Mouse (Mus musculus) limb, embryonic 14.5 days (tissue): ENCODE results near the gene Slc12a6. TPM values are rescaled to one million over a fixed set of nuclear protein-coding genes. Genes with fewer than 3 reads are reported as not detected.

Experiments used
- ATAC-seq: fragments of 200-750 bp; cut with Nextera tagmentation; 2 replicates; pipeline ENCODE4 v1.8.0; 2017; ENCODE audit warnings: low read depth, moderate number of reproducible peaks, moderate TSS enrichment; ENCODE audit not compliant: low FRiP score
- DNase-seq: peaks from one replicate; pipeline ENCODE4 v3.0.0-alpha.2; 2015; ENCODE audit warnings: low spot score
- H3K27ac ChIP-seq: fragments of 300-500 bp; sonication (generic); replicated peaks from 2 replicates; pipeline ENCODE4 v1.5.1; 2014; ENCODE audit warnings: low read depth, mild to moderate bottlenecking, low read length, moderate library complexity, mixed read lengths
- H3K27me3 ChIP-seq: fragments of 300-500 bp; sonication (generic); 2 replicates; pipeline ENCODE4 v1.6.1; 2014; ENCODE audit warnings: low read length, mixed read lengths; ENCODE audit not compliant: control insufficient read depth, insufficient read depth
- H3K36me3 ChIP-seq: fragments of 300-500 bp; sonication (generic); 2 replicates; pipeline ENCODE4 v1.6.1; 2014; ENCODE audit warnings: mild to moderate bottlenecking, low read length, moderate library complexity, mixed read lengths; ENCODE audit not compliant: control insufficient read depth, insufficient read depth
- H3K4me1 ChIP-seq: fragments of 300-500 bp; sonication (generic); 2 replicates; pipeline ENCODE4 v1.6.1; 2014; ENCODE audit warnings: antibody characterized with exemption, low read length, mixed read lengths; ENCODE audit not compliant: control insufficient read depth, insufficient read depth
- H3K4me2 ChIP-seq: fragments of 300-500 bp; sonication (generic); replicated peaks from 2 replicates; pipeline ENCODE4 v1.6.1; 2014; ENCODE audit warnings: low read depth, mild to moderate bottlenecking, low read length, moderate library complexity; ENCODE audit not compliant: severe bottlenecking
- H3K4me3 ChIP-seq: fragments of 300-500 bp; sonication (generic); replicated peaks from 2 replicates; pipeline ENCODE4 v1.5.1; 2014; ENCODE audit warnings: low read length
- H3K9ac ChIP-seq: fragments of 300-500 bp; sonication (generic); 2 replicates; pipeline ENCODE4 v1.6.1; 2014; ENCODE audit warnings: mild to moderate bottlenecking, low read depth, low read length, moderate library complexity; ENCODE audit not compliant: severe bottlenecking
- H3K9me3 ChIP-seq: fragments of 300-500 bp; sonication (generic); 2 replicates; pipeline ENCODE4 v1.6.1; 2016; ENCODE audit warnings: low read length; ENCODE audit not compliant: control insufficient read depth
- POLR2A ChIP-seq: fragments of 200-500 bp; IDR thresholded peaks from 2 replicates; pipeline ENCODE4 v1.8.0; 2012; ENCODE audit warnings: inconsistent platforms, mild to moderate bottlenecking, moderate library complexity, borderline replicate concordance; ENCODE audit not compliant: insufficient read depth, insufficient read length; ENCODE audit errors: extremely low read depth
- WGBS: fragments of 180-500 bp; shearing (Covaris S2); extraction: QIAGEN DNeasy Blood & Tissue Kit; methylation state at CpG from one replicate; pipeline ENCODE4 v1.1.7; 2014; 5-methylcytosine and 5-hydroxymethylcytosine counted together
- polyA plus RNA-seq, 2 experiments: library from polyadenylated mRNA; depleted of rRNA in 1 of 2; stranded (reverse) in 1 of 2; unstranded in 1 of 2; fragments of >200 nt; fragmentation: Nextera tagmentation in 1 of 2; extraction: Ambion mirVana in 1 of 2; gene quantifications; 2 replicates each; pipeline versions ENCODE4 v1.2.1 to v1.2.3; 2012 to 2014

Gene Slc12a6
- polyA plus RNA-seq, 2 experiments: 14.1 to 32.5 TPM

GRCm38 (mm10) chr2:112249780-112250453 lies 15.7 kb upstream of the Slc12a6 start:
- Histone ChIP-seq H3K9ac (no peak overlapping the region), H3K36me3 (peaks cover 11% of the 10 kb centered on the region), H3K4me3 (no peak overlapping the region), H3K4me1 (no peaks in the 10 kb centered on the region), H3K4me2 (no peak overlapping the region), H3K9me3 (no peaks in the 10 kb centered on the region), H3K27me3 (no peaks in the 10 kb centered on the region), H3K27ac (no peak overlapping the region)
- 92% methylated on average over 10 of the region's 10 CpGs for WGBS
- TF ChIP-seq POLR2A: no peak
- ATAC-seq: no peak
- no peak for DNase-seq

DNA sequence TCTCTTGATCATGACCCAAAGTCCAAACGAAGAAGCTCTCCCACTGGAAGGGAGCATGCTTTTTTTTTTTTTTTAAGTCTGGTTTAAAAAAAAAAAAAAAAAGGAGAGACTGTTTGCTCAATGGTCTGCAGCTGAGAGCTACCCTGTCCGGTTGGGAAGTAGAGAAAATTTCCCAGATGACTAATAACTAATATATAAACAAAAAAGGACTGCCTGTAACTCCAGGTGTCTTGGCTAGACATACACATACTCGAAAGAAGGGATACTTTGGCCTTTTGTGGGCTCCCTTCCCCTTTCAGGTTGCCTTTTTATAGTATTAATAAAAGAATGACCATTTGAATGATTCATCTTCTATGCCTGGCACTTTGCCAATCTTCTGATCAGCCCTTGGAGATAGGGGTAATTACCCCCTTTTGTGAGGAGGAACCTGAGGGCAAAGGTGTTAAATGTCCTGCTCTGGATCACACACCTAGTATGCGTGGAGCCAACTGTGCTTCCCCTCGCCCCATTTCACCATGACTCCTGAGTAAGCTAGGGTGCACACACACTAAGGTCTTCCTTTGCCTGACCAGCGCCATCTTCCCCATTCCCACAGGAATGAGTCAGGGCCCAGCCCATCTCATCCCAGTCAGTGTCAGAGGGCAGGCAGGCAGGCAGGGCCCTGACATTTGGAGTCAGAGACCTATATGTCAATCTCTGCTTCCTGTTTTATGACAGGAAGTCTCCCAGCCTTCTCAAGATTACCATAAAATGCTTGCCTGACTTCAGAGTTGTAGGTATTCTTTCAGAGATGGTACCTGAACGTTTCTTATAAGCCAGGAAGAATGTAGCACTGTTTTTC lies 10.7 kb upstream of the Slc12a6 start:
- Histone ChIP-seq H3K27ac (no peak overlapping the region), H3K4me2 (no peak overlapping the region), H3K36me3 (no peaks in the 10 kb centered on the region), H3K4me1 (no peaks in the 10 kb centered on the region), H3K4me3 (no peak overlapping the region), H3K9ac (no peak overlapping the region), H3K27me3 (no peaks in the 10 kb centered on the region), H3K9me3 (no peaks in the 10 kb centered on the region)
- no peak for TF ChIP-seq POLR2A
- 62% methylated on average over 7 of the region's 7 CpGs for WGBS
- ATAC-seq (no peak), DNase-seq (no peak)

GRCm38 (mm10) chr2:112259241-112259962 lies 6.2 kb upstream of the Slc12a6 start, which contains the start of gene Nutm1:
Gene Nutm1, minus strand, starts transcription at chr2:112259291.
- DNase-seq (no peak), ATAC-seq (no peak)
- no peaks in the 10 kb centered on the region for H3K9me3 ChIP-seq
- H3K36me3 ChIP-seq: no peaks in the 10 kb centered on the region
- H3K9ac ChIP-seq: no peak within 1 kb of the TSS
- no peak within 1 kb of the TSS for H3K27ac ChIP-seq
- 74% methylated on average over 10 of the region's 10 CpGs for WGBS
- no peak within 1 kb of the TSS for H3K4me3 ChIP-seq
- no peak within 1 kb of the TSS for H3K4me2 ChIP-seq
- no peaks in the 10 kb centered on the region for H3K27me3 ChIP-seq
- peaks cover 6% of the 10 kb centered on the region for H3K4me1 ChIP-seq
- no peak for TF ChIP-seq POLR2A

DNA sequence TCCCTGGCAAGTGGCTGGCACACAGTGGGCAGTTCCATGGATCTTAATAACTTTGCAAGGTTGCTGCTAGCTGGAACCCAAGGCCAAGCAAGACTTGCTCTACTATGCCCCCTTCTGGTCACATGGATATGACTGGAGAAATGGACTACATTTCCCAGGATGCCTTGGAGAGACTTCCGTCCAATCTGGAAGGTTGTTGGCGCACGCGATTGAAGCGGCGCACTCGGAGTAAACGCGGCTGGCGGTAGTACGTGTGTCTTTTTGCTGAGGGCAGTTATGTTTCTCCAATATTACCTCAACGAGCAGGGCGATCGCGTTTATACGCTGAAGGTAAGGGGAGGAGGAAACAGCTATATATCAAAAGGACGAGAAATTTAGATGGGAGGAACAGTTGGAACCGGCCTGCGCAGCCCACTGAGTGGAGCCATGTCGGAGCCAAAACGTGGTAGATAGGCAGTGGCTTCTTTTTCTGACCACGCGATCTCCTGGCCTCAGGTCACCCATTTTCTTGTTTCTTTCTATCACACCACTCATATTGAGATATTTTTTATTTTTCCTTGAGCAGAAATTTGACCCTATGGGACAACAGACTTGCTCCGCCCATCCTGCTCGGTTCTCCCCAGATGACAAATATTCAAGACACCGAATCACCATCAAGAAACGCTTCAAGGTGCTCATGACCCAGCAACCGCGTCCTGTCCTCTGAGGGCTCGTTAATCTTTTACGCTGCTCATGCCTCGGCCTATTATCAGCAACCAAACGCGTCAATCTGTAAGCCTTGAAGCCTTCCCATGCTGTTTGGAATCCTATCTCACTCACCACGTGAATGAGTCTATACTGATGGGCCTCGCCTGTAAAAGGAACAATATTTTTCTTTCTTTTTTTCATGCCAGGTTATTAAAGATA lies 3.6 kb upstream of the Slc12a6 start, which contains the start of gene Nop10:
Gene Nop10 (plus strand): TSS at position 179 of the 906 bp plus-strand sequence.
- peak; percentile 86; the same call in 1 of the 2 replicates for TF ChIP-seq POLR2A
- ATAC-seq (peak; percentile 66), DNase-seq (peak; percentile 94)
- WGBS: under 1% methylated on average over 36 of the region's 36 CpGs
- Histone ChIP-seq H3K36me3 (no peaks in the 10 kb centered on the region), H3K27ac (peak within 1 kb of the TSS; percentile 67), H3K9ac (peak within 1 kb of the TSS; percentile 65), H3K4me1 (peaks cover 10% of the 10 kb centered on the region), H3K4me3 (peak within 1 kb of the TSS; percentile 66), H3K9me3 (no peaks in the 10 kb centered on the region), H3K4me2 (peak within 1 kb of the TSS; percentile 66), H3K27me3 (no peaks in the 10 kb centered on the region)
